Mouse (Mus musculus) intestine, postnatal 0 days (tissue): ENCODE measurements around the gene Cntf. TPM values are rescaled to one million over a fixed set of nuclear protein-coding genes. Genes with fewer than 3 reads are reported as not detected.

ENCODE experiments used
- ATAC-seq: fragments of 200-750 bp; cut with Nextera tagmentation; 2 replicates; pipeline ENCODE4 v1.8.0; 2017; ENCODE audit warnings: mild to moderate bottlenecking, moderate TSS enrichment, moderate library complexity
- H3K27ac ChIP-seq: fragments of 300-500 bp; sonication (generic); 2 replicates; pipeline ENCODE4 v1.5.1; 2014; ENCODE audit warnings: mild to moderate bottlenecking, low read depth, low read length, moderate library complexity
- H3K27me3 ChIP-seq: fragments of 300-500 bp; sonication (generic); replicated peaks from 2 replicates; pipeline ENCODE4 v1.6.1; 2014; ENCODE audit warnings: low read length, mixed read lengths; ENCODE audit not compliant: control insufficient read depth, insufficient read depth
- H3K36me3 ChIP-seq: fragments of 300-500 bp; sonication (generic); 2 replicates; pipeline ENCODE4 v1.6.1; 2014; ENCODE audit warnings: mild to moderate bottlenecking, moderate library complexity; ENCODE audit not compliant: control insufficient read depth, insufficient read depth
- H3K4me1 ChIP-seq: fragments of 300-500 bp; sonication (generic); replicated peaks from 2 replicates; pipeline ENCODE4 v1.6.1; 2014; ENCODE audit warnings: antibody characterized with exemption, low read length, mixed read lengths; ENCODE audit not compliant: control insufficient read depth, insufficient read depth
- H3K4me2 ChIP-seq: fragments of 300-500 bp; sonication (generic); replicated peaks from 2 replicates; pipeline ENCODE4 v1.6.1; 2014; ENCODE audit warnings: low read depth, mild to moderate bottlenecking, moderate library complexity
- H3K4me3 ChIP-seq: fragments of 300-500 bp; sonication (generic); 2 replicates; pipeline ENCODE4 v1.5.1; 2014; ENCODE audit warnings: low read depth, low read length
- H3K9ac ChIP-seq: fragments of 300-500 bp; sonication (generic); 2 replicates; pipeline ENCODE4 v1.6.1; 2014; ENCODE audit warnings: mild to moderate bottlenecking, low read depth, low read length
- H3K9me3 ChIP-seq: fragments of 300-500 bp; sonication (generic); 2 replicates; pipeline ENCODE4 v1.6.1; 2016; ENCODE audit warnings: mixed run types; ENCODE audit not compliant: control insufficient read depth
- CTCF ChIP-seq: sonication (generic); IDR thresholded peaks from 2 replicates; pipeline ENCODE4 v1.5.1; 2016; ENCODE audit warnings: low read depth, mild to moderate bottlenecking, control low read depth, antibody characterized with exemption, moderate library complexity
- WGBS: fragments of 180-500 bp; shearing (Covaris S2); extraction: QIAGEN DNeasy Blood & Tissue Kit; methylation state at CpG from one replicate; pipeline ENCODE4 v1.1.7; 2014; 5-methylcytosine and 5-hydroxymethylcytosine counted together
- polyA plus RNA-seq: library from polyadenylated mRNA; unstranded; fragments of >200 nt; fragmentation: Nextera tagmentation; extraction: Ambion mirVana; gene quantifications from 2 replicates; pipeline ENCODE4 v1.2.1, GENCODE M21; 2015

Cntf gene
- polyA plus RNA-seq, 1 experiment from 2014 or later: 1.1 TPM

DNA sequence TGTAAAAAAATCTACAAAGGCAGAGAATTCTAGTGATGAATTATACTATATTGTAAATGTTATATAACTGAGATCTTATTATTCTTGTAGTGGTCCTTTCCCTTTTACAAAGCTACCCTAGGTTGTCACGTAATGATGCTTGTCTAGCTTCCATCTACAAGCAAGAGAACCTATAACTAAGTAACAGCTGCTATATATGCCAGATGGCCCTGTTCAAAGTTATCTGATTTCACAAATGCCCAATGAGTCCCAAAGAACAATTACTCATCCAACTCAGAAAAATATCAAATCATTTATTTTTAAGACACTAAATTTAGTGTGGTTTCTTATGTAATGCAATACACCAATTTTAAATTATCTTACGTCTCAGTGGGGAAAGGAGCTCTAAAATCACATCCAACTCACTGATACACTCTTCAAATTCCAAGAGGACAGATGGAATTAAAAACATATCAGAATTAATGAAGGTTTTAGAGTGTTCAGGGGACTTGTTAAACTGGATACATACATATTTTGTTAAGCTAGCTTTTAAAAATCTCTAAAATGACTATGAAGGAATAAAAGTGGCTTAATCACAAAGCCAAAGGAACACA, 21.5 kb upstream of the Cntf start:
- no peak for TF ChIP-seq CTCF
- WGBS: 85% methylated on average over 2 of the region's 2 CpGs
- Histone ChIP-seq H3K4me3 (no peak overlapping the region), H3K4me1 (no peaks in the 10 kb centered on the region), H3K36me3 (no peaks in the 10 kb centered on the region), H3K9me3 (no peaks in the 10 kb centered on the region), H3K4me2 (no peak overlapping the region), H3K27me3 (no peaks in the 10 kb centered on the region), H3K9ac (no peak overlapping the region), H3K27ac (no peak overlapping the region)
- no peak for ATAC-seq

- Histone ChIP-seq H3K9ac (no peak overlapping the region), H3K4me2 (no peak overlapping the region), H3K4me1 (no peaks in the 10 kb centered on the region), H3K4me3 (no peak overlapping the region), H3K27me3 (no peaks in the 10 kb centered on the region), H3K9me3 (no peaks in the 10 kb centered on the region), H3K36me3 (peaks cover 19% of the 10 kb centered on the region), H3K27ac (no peak overlapping the region)
- no peak for TF ChIP-seq CTCF
- ATAC-seq: no peak
Measured at GRCm38 (mm10) chr19:12780437-12780836, 15.0 kb upstream of the Cntf start.

GRCm38 (mm10) chr19:12770888-12771287, 5.5 kb upstream of the Cntf start:
- no peaks in the 10 kb centered on the region for H3K27me3 ChIP-seq
- H3K9me3 ChIP-seq: no peaks in the 10 kb centered on the region
- H3K4me3 ChIP-seq: no peak overlapping the region
- no peak overlapping the region for H3K9ac ChIP-seq
- ATAC-seq: no peak
- no peak overlapping the region for H3K27ac ChIP-seq
- H3K4me1 ChIP-seq: no peaks in the 10 kb centered on the region
- TF ChIP-seq CTCF: no peak
- no peak overlapping the region for H3K4me2 ChIP-seq
- WGBS: 59% methylated on average over 5 of the region's 5 CpGs
- H3K36me3 ChIP-seq: peaks cover 57% of the 10 kb centered on the region

DNA sequence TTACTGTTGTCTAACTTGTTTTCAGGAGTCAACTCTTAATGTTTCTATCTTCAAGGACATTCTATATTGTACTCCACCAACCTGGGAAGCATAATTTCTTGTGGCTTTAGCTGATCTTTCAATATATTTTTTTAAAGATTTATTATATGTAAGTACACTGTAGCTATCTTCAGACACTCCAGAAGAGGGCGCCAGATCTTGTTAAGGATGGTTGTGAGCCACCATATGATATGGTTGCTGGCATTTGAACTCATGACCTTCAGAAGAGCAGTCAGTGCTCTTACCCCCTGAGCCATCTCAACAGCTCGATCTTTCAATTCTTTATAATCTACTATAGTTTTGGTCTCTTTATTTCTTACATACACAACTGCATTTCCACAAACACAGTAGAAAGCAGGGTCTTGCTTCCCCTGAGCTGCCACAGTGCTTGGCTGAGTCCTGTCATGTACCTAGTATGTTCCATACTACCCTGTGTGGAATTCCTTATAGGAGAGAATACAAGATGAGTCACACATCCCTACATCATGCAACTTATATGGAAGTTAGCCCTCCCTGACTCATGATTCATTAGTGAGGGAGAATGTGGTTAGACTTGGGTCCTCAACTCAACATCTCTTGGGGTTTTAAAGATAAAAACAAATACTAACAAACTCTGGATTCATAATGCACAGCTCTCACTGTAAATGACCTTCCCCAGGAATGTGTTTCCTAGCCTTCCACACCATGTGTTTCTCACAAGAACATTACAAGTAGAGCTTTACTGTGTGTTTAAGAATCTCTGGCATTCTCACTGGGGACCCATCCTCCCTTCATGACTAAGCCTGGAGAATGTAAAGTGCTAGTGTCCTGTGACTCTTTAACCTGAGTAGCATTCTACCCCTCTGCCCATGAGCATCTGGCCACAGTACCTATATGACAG, 3.0 kb downstream of the Cntf start:
- Histone ChIP-seq H3K36me3 (peaks cover 16% of the 10 kb centered on the region), H3K27ac (no peak overlapping the region), H3K4me2 (no peak overlapping the region), H3K4me1 (no peaks in the 10 kb centered on the region), H3K9me3 (no peaks in the 10 kb centered on the region), H3K4me3 (no peak overlapping the region), H3K27me3 (no peaks in the 10 kb centered on the region), H3K9ac (no peak overlapping the region)
- TF ChIP-seq CTCF: peak; percentile 62
- no peak for ATAC-seq
- 62% methylated on average over 2 of the region's 2 CpGs for WGBS

DNA sequence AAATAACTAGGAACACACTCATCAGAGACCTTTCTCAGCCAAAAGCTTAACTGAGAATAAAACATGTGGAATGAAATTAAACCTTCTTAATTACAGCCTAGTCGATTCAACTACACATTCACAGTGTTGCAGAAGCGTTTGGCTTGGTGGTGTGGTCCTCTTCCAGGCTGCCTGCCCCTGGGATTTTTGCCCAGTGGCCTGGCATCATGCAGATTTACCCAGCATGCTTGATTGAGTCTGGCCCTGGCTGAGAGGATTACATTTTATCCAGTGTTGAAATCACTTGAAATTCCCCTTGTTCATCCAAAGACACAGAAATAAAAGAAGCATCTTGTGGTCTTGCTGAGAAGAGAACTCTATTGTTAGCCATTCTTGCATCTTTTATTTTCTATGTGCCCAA, 5.8 kb downstream of the Cntf start:
- Histone ChIP-seq H3K9me3 (no peaks in the 10 kb centered on the region), H3K4me2 (no peak overlapping the region), H3K9ac (no peak overlapping the region), H3K36me3 (peaks cover 7% of the 10 kb centered on the region), H3K27me3 (no peaks in the 10 kb centered on the region), H3K4me1 (no peaks in the 10 kb centered on the region), H3K27ac (no peak overlapping the region), H3K4me3 (no peak overlapping the region)
- TF ChIP-seq CTCF: no peak
- ATAC-seq: no peak
- WGBS: 81% methylated on average over 2 of the region's 2 CpGs

GRCm38 (mm10) chr19:12758936-12759478, 6.4 kb downstream of the Cntf start:
- Histone ChIP-seq H3K27me3 (no peaks in the 10 kb centered on the region), H3K27ac (no peak overlapping the region), H3K4me2 (no peak overlapping the region), H3K4me3 (no peak overlapping the region), H3K9me3 (no peaks in the 10 kb centered on the region), H3K36me3 (peaks cover 3% of the 10 kb centered on the region), H3K4me1 (no peaks in the 10 kb centered on the region), H3K9ac (no peak overlapping the region)
- WGBS: 86% methylated on average over 1 of the region's 1 CpGs
- TF ChIP-seq CTCF: no peak
- ATAC-seq: peak; percentile 54; the same call in 1 of the 2 replicates
